Mouse (Mus musculus) cerebellum, postnatal 25 days (tissue): ENCODE results near the gene Ptges3l.
"Not testable (repeated sequence)": the region's sequence is repeated elsewhere in the genome, so short reads cannot be mapped to it uniquely, and the experiment has no call there.

Source experiments
- DNase-seq, 2 experiments: peaks; one replicate each; pipeline ENCODE4 v3.0.0; 2021; ENCODE audit warnings: mixed read lengths in 2 of 2

The Ptges3l gene

GRCm38 (mm10) chr11:101418991-101419390, 6.1 kb downstream of the Ptges3l start:
- no peak for DNase-seq

GRCm38 (mm10) chr11:101417101-101417855, 7.9 kb downstream of the Ptges3l start, which contains the start of gene Aarsd1:
TSS of gene Aarsd1 (minus strand) at chr11:101417615.
- DNase-seq, result peak; percentile 96 to 97

GRCm38 (mm10) chr11:101416433-101417100, 8.6 kb downstream of the Ptges3l start:
- DNase-seq, result no peak

- no peak for DNase-seq
These were observed 9.8 kb downstream of the Ptges3l start for GRCm38 (mm10) chr11:101415306-101415705.

GRCm38 (mm10) chr11:101395110-101395509, 30.0 kb downstream of the Ptges3l start:
- DNase-seq, result peak; percentile 61 to 82

GRCm38 (mm10) chr11:101381817-101382216, 43.3 kb downstream of the Ptges3l start:
- no peak for DNase-seq

- DNase-seq, result no peak
These were observed 46.2 kb downstream of the Ptges3l start for GRCm38 (mm10) chr11:101378926-101379325.

- DNase-seq, result not testable (repeated sequence)
These were observed 46.9 kb downstream of the Ptges3l start for GRCm38 (mm10) chr11:101378196-101378595.

- no peak for DNase-seq
These were observed 50.7 kb downstream of the Ptges3l start for GRCm38 (mm10) chr11:101374421-101374938.

GRCm38 (mm10) chr11:101370141-101370540, 55.0 kb downstream of the Ptges3l start:
- no peak for DNase-seq
